Mouse (Mus musculus) small intestine, adult 2 months (tissue): ENCODE measurements at regions not wholly inside any gene's neighbourhood (a gene's known extent, or its start where the extent isn't known, plus 50 kb on each side); places are given as distances from the start of the nearest gene placed in this dataset.

ENCODE experiments used
- CTCF ChIP-seq: fragments of 200-500 bp; IDR thresholded peaks from 2 replicates; pipeline ENCODE4 v1.5.1; 2012; ENCODE audit warnings: low read depth, mild to moderate bottlenecking, control low read depth, inconsistent platforms, low read length, moderate library complexity, mixed read lengths; ENCODE audit not compliant: insufficient replicate concordance, insufficient read length; ENCODE audit errors: extremely low read depth
- POLR2A ChIP-seq: fragments of 200-500 bp; IDR thresholded peaks from 2 replicates; pipeline ENCODE4 v1.6.1; 2012; ENCODE audit warnings: low read depth, mild to moderate bottlenecking, control low read depth, inconsistent platforms, low read length, moderate library complexity

GRCm38 (mm10) chr4:131373172-131373571 is 429.0 kb downstream of the Matn1 start:
- TF ChIP-seq POLR2A, result no peak
- TF ChIP-seq CTCF, result no peak
